Mouse (Mus musculus) cerebral cortex, adult 2 months (tissue): ENCODE measurements around the gene Borcs8.

Experiments
- whole genome bisulfite sequencing: fragments of 180-500 bp; shearing (Covaris S2); methylation state at CpG from one replicate; pipeline ENCODE4 v1.1.7; 2018; 5-methylcytosine and 5-hydroxymethylcytosine counted together

Borcs8 gene

GRCm38 (mm10) chr8:70179082-70179481 is 39.8 kb downstream of the Borcs8 start:
- WGBS = 90% methylated on average over 4 of the region's 4 CpGs

- WGBS = 87% methylated on average over 16 of the region's 16 CpGs
Measured at GRCm38 (mm10) chr8:70181212-70181902, 42.1 kb downstream of the Borcs8 start.

DNA sequence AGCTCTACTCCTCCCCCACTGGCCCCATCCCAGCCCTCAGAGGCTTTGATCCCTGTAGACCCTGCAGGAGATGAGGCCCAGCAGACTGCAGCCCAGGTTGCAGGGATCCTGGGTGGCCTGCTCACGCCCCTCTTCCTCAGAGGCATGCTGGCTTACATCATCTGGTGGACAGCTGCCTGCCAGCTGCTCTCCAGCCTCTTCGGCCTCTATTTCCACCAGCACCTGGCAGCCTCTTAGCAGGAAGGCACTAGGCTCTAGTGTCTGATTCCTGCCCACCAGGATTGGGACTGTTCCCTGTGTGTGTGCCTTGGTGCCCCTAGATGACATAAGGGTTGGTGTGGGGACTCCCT is 42.6 kb downstream of the Borcs8 start:
- WGBS = 50% methylated on average over 2 of the region's 2 CpGs

DNA sequence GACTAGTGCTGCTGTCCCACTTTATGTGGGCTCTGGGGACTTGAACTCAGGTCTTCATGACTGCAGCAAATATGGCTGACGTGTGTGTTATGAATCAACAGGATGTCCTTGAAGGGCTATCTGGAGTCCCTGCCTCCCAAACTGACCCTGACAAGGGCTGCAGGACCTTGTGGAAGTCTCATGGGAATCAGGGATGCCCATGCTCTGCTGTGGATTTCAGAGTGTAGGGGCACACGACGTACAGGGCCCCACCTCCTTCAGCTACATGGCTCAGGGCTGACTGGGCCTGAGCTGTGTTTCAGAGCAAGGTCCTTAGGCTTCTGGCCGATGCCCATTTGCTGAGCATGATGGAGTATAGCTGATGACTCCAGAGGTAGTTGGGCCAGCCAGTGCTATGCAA is 43.9 kb downstream of the Borcs8 start:
- WGBS = 86% methylated on average over 4 of the region's 4 CpGs

GRCm38 (mm10) chr8:70188707-70189106 is 49.4 kb downstream of the Borcs8 start:
- WGBS = 85% methylated on average over 7 of the region's 7 CpGs

- WGBS = 76% methylated on average over 5 of the region's 5 CpGs
Measured at GRCm38 (mm10) chr8:70193238-70193637, 53.9 kb downstream of the Borcs8 start.

DNA sequence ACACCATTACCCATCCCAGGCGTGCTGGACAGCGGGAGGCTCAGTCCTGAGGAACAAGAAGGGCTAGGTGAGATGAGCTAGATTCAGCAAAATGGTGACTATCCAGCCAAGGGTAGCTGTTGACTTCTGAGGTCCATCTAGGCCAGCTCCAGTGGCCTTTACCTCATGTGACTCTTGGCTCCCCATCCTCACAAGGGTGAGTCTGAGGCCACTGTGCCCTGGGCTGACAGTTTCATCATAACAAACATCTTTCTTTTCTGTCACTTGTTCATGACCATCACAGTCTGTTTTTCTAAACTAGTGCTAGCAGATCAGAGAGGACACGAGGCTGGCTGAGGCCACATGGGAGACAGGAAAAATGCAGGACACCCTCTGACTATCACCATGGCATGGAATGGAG is 54.9 kb downstream of the Borcs8 start:
- WGBS = 91% methylated on average over 3 of the region's 3 CpGs

DNA sequence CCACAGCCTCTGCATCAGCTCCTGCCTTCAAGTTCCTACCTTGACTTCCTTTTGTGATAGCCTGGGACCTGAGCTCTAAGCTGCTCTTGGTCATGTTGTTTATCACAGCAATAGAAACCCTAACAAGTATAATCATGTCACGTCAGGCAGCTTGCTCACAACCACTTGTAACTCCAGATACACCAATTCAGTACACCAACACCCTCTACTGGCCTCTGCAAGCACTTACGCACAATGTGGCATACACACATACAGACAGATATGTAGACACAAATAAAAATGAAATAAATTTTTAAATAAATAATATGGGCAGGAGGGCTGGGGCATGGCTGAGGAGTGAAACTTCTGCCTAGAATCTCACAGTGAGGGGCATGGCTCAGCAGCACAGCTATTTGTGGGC is 56.5 kb downstream of the Borcs8 start:
- 92% methylated on average over 2 of the region's 2 CpGs for WGBS
